Mouse (Mus musculus) bone marrow, adult 2 months (tissue): ENCODE results near the gene Glis1. TPM values are rescaled to one million over a fixed set of nuclear protein-coding genes. Genes with fewer than 3 reads are reported as not detected.

ENCODE experiments used
- H3K27ac ChIP-seq: fragments of 200-500 bp; 2 replicates; pipeline ENCODE4 v1.5.1; 2012; ENCODE audit warnings: low read depth, mild to moderate bottlenecking, control low read depth, inconsistent platforms, low read length; ENCODE audit not compliant: control insufficient read depth, poor library complexity, insufficient read depth
- H3K4me1 ChIP-seq: fragments of 200-500 bp; 2 replicates; pipeline ENCODE4 v1.6.1; 2011; ENCODE audit warnings: low read length; ENCODE audit not compliant: control insufficient read depth, insufficient read depth
- H3K4me3 ChIP-seq: fragments of 200-500 bp; replicated peaks from 2 replicates; pipeline ENCODE3; 2011; ENCODE audit warnings: mild to moderate bottlenecking, low read depth, low read length, control low read depth; ENCODE audit not compliant: control insufficient read depth
- CTCF ChIP-seq: fragments of 200-500 bp; IDR thresholded peaks from 2 replicates; pipeline ENCODE4 v1.5.1; 2011; ENCODE audit warnings: low read length, control low read depth; ENCODE audit not compliant: control insufficient read depth, insufficient read depth
- POLR2A ChIP-seq: fragments of 200-500 bp; IDR thresholded peaks from 2 replicates; pipeline ENCODE4 v1.6.1; 2011; ENCODE audit warnings: low read depth, mild to moderate bottlenecking, control low read depth, low read length, borderline replicate concordance; ENCODE audit not compliant: control insufficient read depth
- WGBS: fragments of 180-500 bp; shearing (Covaris S2); methylation state at CpG from one replicate; pipeline ENCODE4 v1.1.7; 2018; 5-methylcytosine and 5-hydroxymethylcytosine counted together
- polyA plus RNA-seq: library from polyadenylated mRNA; stranded (reverse); fragments of >200 nt; gene quantifications from 2 replicates; pipeline ENCODE4 v1.2.4, GENCODE M21; 2011; ENCODE audit warnings: low replicate concordance; ENCODE audit not compliant: missing spikeins, insufficient read depth, insufficient read length

Gene Glis1
- polyA plus RNA-seq: not detected in 2 replicates

DNA sequence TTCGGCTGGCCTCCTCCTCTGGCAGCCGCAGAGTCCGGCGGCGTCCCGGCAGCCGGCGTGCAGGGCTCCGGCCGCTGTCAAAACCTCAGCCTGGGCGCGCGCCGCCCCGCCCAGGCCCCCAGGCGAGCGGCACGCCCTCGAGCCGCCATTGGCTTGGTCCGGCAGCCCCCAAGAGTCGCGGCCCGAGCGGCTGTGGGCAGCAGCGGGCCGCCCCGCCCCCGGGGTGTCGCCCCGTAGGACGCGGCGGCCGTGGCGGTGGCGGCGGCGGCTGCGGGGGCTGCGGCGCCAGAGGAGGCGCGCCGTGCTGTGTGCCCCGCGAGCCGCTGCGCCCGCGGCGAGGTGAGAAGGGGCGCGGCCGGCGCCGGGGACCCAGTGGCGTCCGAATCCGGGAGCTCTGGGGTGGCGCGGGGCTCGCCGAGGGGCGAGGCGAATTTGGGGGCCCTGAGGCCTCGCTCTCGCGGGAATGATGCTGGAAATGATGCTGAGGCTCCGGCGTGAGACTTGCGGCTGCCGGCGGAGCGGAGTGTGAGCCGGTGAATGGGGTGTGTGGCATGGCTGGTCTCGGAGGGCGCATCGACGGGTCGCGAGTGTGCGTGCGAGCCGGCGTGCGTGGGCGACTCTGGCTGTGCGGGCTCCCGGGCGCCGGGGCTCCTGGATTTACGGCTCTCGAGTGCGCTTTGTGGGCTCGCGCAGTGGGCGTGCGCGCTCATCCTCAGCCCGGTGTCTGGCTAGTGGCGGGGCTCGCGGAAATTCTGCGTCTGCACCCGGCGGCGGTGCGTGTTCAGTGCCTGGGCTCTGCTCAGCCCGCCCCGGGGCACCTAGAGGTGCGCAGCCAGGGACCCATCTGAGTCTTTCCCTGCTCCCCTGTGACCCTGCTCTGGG lies at the start of gene Glis1:
Gene Glis1, plus strand, starts transcription at position 236 of the 882 bp plus-strand sequence.
- Histone ChIP-seq H3K4me1 (no peaks in the 10 kb centered on the region), H3K27ac (no peak within 1 kb of the TSS), H3K4me3 (no peak within 1 kb of the TSS)
- WGBS: under 1% methylated on average over 105 of the region's 112 CpGs
- TF ChIP-seq POLR2A (no peak), CTCF (no peak)

DNA sequence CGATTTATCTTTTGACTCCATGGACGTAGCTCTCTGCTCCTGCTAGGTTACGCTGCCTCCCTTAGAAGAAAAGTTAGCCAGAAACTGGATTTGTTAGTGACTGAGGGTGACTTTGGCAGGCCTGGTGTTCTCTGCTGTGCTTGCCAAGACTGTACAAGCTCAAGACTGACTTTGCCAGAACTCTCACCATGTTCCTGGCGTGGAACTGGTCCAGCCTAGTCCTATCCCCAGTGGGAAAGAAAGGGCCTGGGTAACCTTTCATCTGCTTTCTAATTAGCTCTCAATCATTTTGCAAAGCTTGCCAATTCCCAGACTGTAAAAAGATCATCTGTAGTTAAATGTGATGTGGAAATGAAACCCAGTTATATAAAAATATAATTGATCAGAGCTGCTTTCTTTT lies 47.4 kb upstream of the Glis1 start:
- TF ChIP-seq POLR2A (no peak), CTCF (no peak)
- H3K4me3 ChIP-seq: no peak overlapping the region
- 91% methylated on average over 4 of the region's 4 CpGs for WGBS
- H3K4me1 ChIP-seq: no peaks in the 10 kb centered on the region
- H3K27ac ChIP-seq: no peak overlapping the region

DNA sequence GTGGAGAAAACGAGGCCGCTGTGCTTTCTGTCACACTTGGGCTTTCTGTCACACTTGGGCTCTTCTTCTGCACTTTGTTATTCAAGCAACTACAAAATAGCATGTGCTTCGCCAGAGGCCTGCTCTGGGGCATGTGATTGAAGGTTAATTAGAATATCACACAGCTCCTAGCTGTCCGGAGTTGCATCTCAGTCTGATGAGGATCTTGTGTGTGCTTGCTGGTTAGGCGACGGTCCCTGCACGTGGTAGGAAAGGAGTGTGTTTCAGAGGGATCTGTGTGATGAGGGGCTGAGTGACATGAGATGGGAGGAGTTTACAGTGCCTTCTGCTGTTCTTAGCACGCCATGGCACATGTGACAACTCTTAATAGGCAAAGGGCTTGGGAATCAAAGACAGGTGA lies 46.9 kb upstream of the Glis1 start:
- Histone ChIP-seq H3K4me3 (no peak overlapping the region), H3K4me1 (no peaks in the 10 kb centered on the region), H3K27ac (no peak overlapping the region)
- TF ChIP-seq POLR2A: no peak
- TF ChIP-seq CTCF: no peak
- whole genome bisulfite sequencing: 89% methylated on average over 8 of the region's 8 CpGs

DNA sequence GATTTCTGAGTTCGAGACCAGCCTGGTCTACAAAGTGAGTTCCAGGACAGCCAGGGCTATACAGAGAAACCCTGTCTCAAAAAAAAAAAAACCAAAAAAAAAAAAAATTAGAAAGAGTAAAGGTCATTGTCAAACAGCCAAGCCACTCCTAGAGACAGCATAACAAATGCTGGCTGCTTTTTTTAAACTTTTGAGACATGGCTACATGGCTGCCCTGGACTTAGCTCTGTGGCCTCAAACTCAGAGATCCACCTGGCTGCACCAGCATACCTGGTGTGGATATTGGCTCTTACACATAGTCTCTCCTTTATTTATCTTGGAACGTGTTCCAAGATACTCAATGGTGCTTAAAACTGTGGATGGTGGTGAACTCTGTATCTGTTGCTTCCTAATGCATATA lies 46.1 kb upstream of the Glis1 start:
- no peak overlapping the region for H3K4me3 ChIP-seq
- WGBS: 86% methylated on average over 2 of the region's 2 CpGs
- H3K27ac ChIP-seq: no peak overlapping the region
- no peak for TF ChIP-seq CTCF
- H3K4me1 ChIP-seq: no peaks in the 10 kb centered on the region

DNA sequence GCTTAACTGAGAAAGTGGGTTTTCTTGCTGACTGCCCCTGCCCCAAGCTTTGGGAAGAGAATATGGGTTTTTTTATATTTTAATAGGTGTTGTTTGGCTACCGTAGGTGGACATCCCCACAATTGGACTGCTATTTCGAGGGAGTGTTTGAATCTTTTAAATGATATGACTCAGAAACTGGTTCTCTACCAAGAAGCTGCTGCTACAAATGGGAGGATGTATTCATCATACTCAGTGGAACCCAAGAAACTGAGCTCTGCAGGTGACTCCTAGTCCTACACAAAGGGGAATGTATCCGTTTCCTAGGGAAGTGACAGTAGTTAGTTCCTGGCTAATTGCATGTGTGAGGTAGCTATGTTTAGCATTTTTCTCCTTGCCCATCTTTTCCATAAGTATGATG lies 45.0 kb upstream of the Glis1 start:
- Histone ChIP-seq H3K27ac (no peak overlapping the region), H3K4me1 (no peaks in the 10 kb centered on the region), H3K4me3 (no peak overlapping the region)
- 84% methylated on average over 3 of the region's 3 CpGs for WGBS
- TF ChIP-seq CTCF (no peak), POLR2A (no peak)

DNA sequence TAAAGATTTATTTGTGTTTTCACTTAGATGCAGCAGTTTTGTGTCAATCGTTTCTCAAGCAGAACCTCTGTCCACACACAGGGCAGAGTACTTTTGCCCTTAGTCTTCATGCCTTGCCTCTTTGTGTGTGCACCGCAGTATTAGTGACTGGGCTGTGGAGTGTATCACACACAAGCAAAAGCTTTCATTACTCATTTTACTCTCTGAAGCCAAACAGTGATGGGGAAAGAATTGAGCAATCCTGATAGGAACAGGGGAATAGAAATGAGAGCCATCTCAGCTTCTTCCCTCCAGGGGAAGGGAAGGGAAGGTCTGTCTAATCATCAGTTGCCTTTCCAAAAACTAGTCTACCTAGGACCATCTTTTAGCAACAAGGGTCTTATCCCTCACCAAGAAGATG lies 40.6 kb upstream of the Glis1 start:
- TF ChIP-seq POLR2A (no peak), CTCF (no peak)
- H3K4me3 ChIP-seq: no peak overlapping the region
- H3K4me1 ChIP-seq: no peaks in the 10 kb centered on the region
- 85% methylated on average over 2 of the region's 2 CpGs for WGBS
- no peak overlapping the region for H3K27ac ChIP-seq

DNA sequence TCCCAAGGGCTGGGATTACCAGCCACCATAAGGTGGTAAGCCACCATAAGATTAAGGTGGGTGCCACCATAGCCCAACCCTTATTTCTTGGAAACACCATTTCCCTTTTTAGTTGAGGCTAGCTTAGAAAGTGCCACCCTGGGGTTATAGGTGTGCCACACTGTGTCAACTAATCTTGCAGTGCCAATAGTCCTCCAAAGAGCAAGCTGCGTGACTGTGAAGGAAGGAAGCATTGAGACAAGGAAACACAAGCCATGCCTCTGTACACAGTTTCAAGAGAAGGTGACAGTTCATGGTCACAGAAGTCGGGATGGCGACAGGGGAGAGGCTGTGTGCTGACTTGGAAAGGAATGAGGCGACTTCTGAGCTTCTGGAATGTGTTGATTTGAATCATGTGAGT lies 14.2 kb upstream of the Glis1 start:
- 89% methylated on average over 4 of the region's 4 CpGs for WGBS
- no peak for TF ChIP-seq POLR2A
- no peak for TF ChIP-seq CTCF
- Histone ChIP-seq H3K4me3 (no peak overlapping the region), H3K27ac (no peak overlapping the region), H3K4me1 (no peaks in the 10 kb centered on the region; the same call in 1 of the 2 replicates)

DNA sequence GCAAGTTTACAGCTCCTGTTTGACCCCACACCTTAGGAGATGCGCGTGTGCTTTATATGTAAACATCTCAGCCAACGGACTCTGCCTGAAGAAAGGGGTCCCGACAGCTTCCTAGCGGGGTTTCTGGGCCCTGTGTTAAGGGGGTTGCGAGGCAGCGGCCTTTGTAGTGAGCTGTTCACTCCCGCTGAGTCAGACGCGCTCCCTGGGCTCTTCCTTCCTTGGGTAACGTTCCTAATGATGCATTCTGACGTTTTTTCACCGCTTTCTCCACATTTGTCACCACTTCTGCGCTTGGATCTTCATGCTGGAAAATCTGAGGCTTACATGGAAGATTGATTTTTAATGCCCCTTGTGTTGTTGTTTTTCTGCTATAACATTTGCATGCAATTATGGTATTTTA lies 12.7 kb upstream of the Glis1 start:
- H3K4me3 ChIP-seq: no peak overlapping the region
- no peak overlapping the region for H3K27ac ChIP-seq
- TF ChIP-seq CTCF (no peak), POLR2A (no peak)
- 9% methylated on average over 14 of the region's 14 CpGs for WGBS
- no peaks in the 10 kb centered on the region; the same call in 1 of the 2 replicates for H3K4me1 ChIP-seq
